Mouse (Mus musculus) G1E (cell line): ENCODE results near the gene Nppa.

ENCODE experiments used
- CTCF ChIP-seq: IDR thresholded peaks from 2 replicates; pipeline ENCODE4 v1.5.1; 2012; ENCODE audit warnings: low read depth, low read length, inconsistent platforms, mixed read lengths
- GATA1 ChIP-seq: IDR thresholded peaks from 2 replicates; pipeline ENCODE4 v1.6.1; 2012; ENCODE audit warnings: borderline replicate concordance, low read length, inconsistent platforms, mixed read lengths
- GATA2 ChIP-seq: IDR thresholded peaks from 2 replicates; pipeline ENCODE4 v1.6.1; 2012; ENCODE audit warnings: low read depth, low read length, inconsistent platforms, borderline replicate concordance
- POLR2AphosphoS5 ChIP-seq: IDR thresholded peaks from 2 replicates; pipeline ENCODE4 v1.6.1; 2012; ENCODE audit warnings: low read depth, low read length, inconsistent platforms; ENCODE audit not compliant: insufficient replicate concordance
- TAL1 ChIP-seq: conservative IDR thresholded peaks from 2 replicates; pipeline ENCODE4 v1.6.1; 2012; ENCODE audit warnings: low read depth, low read length, inconsistent platforms, mixed read lengths

- TF ChIP-seq CTCF (no peak), POLR2AphosphoS5 (no peak), TAL1 (no peak), GATA1 (no peak), GATA2 (no peak)
Observed at GRCm38 (mm10) chr4:147976237-147976636, 24.3 kb upstream of the Nppa start.
